Mouse (Mus musculus) left cerebral cortex, postnatal 14 days (tissue): ENCODE results near the gene P3h1. TPM values are rescaled to one million over a fixed set of nuclear protein-coding genes. Genes with fewer than 3 reads are reported as not detected.

ENCODE experiments used
- DNase-seq, 2 experiments: peaks; one replicate each; pipeline ENCODE4 v3.0.0; 2021 to 2022; ENCODE audit warnings: low spot score in 2 of 2, mixed read lengths in 1 of 2
- intact Hi-C: fragments of 180-260 bp; cut with DNase I; formaldehyde crosslinking; loops from one replicate; pipeline ENCODE4 v1.15.1; 2025
- long read RNA-seq, 2 experiments: library from polyadenylated mRNA; stranded (forward); transcript quantifications; one replicate each; pipeline ENCODE4 v2.0.0; 2021
- total RNA-seq, 2 experiments: library from RNA; stranded (reverse); gene quantifications; 2 replicates each; pipeline ENCODE4 v1.2.3; 2021

The P3h1 gene
- total RNA-seq = 1 to 10 TPM; 7.1 to 7.6 TPM
- long read RNA-seq, experiment 1, transcript P3h1-204 (15 exons, 3,188 nt) = major isoform, 8 of 13 reads
- long read RNA-seq, experiment 1, partial matches to known transcripts = 1 of 13 reads
- long read RNA-seq, experiment 1, other reads (novel, unspliced or antisense) = 4 of 13 reads
- long read RNA-seq, experiment 2, transcript P3h1-204 (15 exons, 3,188 nt) = major isoform, 5 of 15 reads
- long read RNA-seq, experiment 2, partial matches to known transcripts = 2 of 15 reads
- long read RNA-seq, experiment 2, other reads (novel, unspliced or antisense) = 8 of 15 reads

- DNase-seq = peak; percentile 99
- intact Hi-C loops = loop anchor here (10.0 kb wide), 1 partner anchor 302 kb away; the partner anchor contains the start of genes Foxj3 and Frg2f1
Measured at GRCm38 (mm10) chr4:119232410-119233255, at the start of gene P3h1, which contains the start of gene AU022252. Gene P3h1 (plus strand): TSS chr4:119232915. Gene AU022252 (minus strand): TSS chr4:119232712.

GRCm38 (mm10) chr4:119183525-119183924, 49.2 kb upstream of the P3h1 start:
- intact Hi-C loops = no loop called here
- DNase-seq = no peak

- intact Hi-C loops = no loop called here
- no peak for DNase-seq
Measured at GRCm38 (mm10) chr4:119185771-119186170, 46.9 kb upstream of the P3h1 start.

GRCm38 (mm10) chr4:119188060-119188785, 44.5 kb upstream of the P3h1 start:
- intact Hi-C loops = no loop called here
- DNase-seq = no peak

GRCm38 (mm10) chr4:119189392-119189791, 43.3 kb upstream of the P3h1 start:
- no peak for DNase-seq
- intact Hi-C loops = no loop called here

- intact Hi-C loops = no loop called here
- no peak for DNase-seq
Measured at GRCm38 (mm10) chr4:119189864-119190263, 42.9 kb upstream of the P3h1 start, which contains the start of gene Ermap. Gene Ermap (minus strand): TSS chr4:119190011.

GRCm38 (mm10) chr4:119190618-119191017, 42.1 kb upstream of the P3h1 start:
- no peak for DNase-seq
- intact Hi-C loops = no loop called here

GRCm38 (mm10) chr4:119191273-119191672, 41.4 kb upstream of the P3h1 start:
- intact Hi-C loops = no loop called here
- DNase-seq = no peak

GRCm38 (mm10) chr4:119192757-119193156, 40.0 kb upstream of the P3h1 start:
- intact Hi-C loops = no loop called here

GRCm38 (mm10) chr4:119194909-119195581, 37.7 kb upstream of the P3h1 start, which contains the start of gene Svbp:
Gene Svbp (plus strand): TSS chr4:119195306.
- peak; percentile 82 to 87 for DNase-seq
- intact Hi-C loops = no loop called here

More at GRCm38 (mm10) chr4:119192757-119193156, 40.0 kb upstream of the P3h1 start:
- DNase-seq = no peak

GRCm38 (mm10) chr4:119195582-119196320, 37.0 kb upstream of the P3h1 start:
- intact Hi-C loops = no loop called here
- no peak for DNase-seq

GRCm38 (mm10) chr4:119198105-119198504, 34.6 kb upstream of the P3h1 start:
- intact Hi-C loops = no loop called here
- DNase-seq = no peak

- intact Hi-C loops = loop anchor here (2.0 to 5.0 kb wide), 2 partner anchors 37 to 200 kb away; no protein-coding TSS in a partner anchor
- peak; percentile 62 to 76 for DNase-seq
Measured at GRCm38 (mm10) chr4:119204672-119205071, 28.0 kb upstream of the P3h1 start.

GRCm38 (mm10) chr4:119216667-119217066, 16.0 kb upstream of the P3h1 start:
- DNase-seq = no peak
- intact Hi-C loops = no loop called here

GRCm38 (mm10) chr4:119218169-119218568, 14.5 kb upstream of the P3h1 start, which contains the start of gene Tmem269:
Gene Tmem269 (minus strand): TSS chr4:119218217.
- no peak for DNase-seq
- intact Hi-C loops = no loop called here

GRCm38 (mm10) chr4:119223696-119224095, 9.0 kb upstream of the P3h1 start:
- DNase-seq = peak; percentile 28 to 68

GRCm38 (mm10) chr4:119224534-119224933, 8.2 kb upstream of the P3h1 start:
- DNase-seq = no peak
- intact Hi-C loops = no loop called here

More at GRCm38 (mm10) chr4:119223696-119224095, 9.0 kb upstream of the P3h1 start:
- intact Hi-C loops = no loop called here

- intact Hi-C loops = no loop called here
Measured at GRCm38 (mm10) chr4:119225719-119226118, 7.0 kb upstream of the P3h1 start.

More at GRCm38 (mm10) chr4:119225719-119226118, 7.0 kb upstream of the P3h1 start:
- DNase-seq = no peak
